Mouse (Mus musculus) kidney, embryonic 14.5 days (tissue): ENCODE measurements around the gene Get4. TPM values are rescaled to one million over a fixed set of nuclear protein-coding genes. Genes with fewer than 3 reads are reported as not detected.

Source experiments
- ATAC-seq: fragments of 200-750 bp; cut with Nextera tagmentation; 2 replicates; pipeline ENCODE4 v1.8.0; 2017; ENCODE audit warnings: moderate number of reproducible peaks, mild to moderate bottlenecking, moderate TSS enrichment, moderate library complexity; ENCODE audit not compliant: low FRiP score, low TSS enrichment
- H3K27ac ChIP-seq: fragments of 300-500 bp; sonication (generic); 2 replicates; pipeline ENCODE4 v1.5.1; 2014; ENCODE audit warnings: low read depth, mild to moderate bottlenecking, low read length, moderate library complexity, mixed read lengths
- H3K27me3 ChIP-seq: fragments of 300-500 bp; sonication (generic); 2 replicates; pipeline ENCODE4 v1.6.1; 2014; ENCODE audit warnings: mild to moderate bottlenecking, low read length; ENCODE audit not compliant: control insufficient read depth, insufficient read depth
- H3K36me3 ChIP-seq: fragments of 300-500 bp; sonication (generic); 2 replicates; pipeline ENCODE4 v1.6.1; 2014; ENCODE audit warnings: low read length, mixed read lengths; ENCODE audit not compliant: control insufficient read depth, insufficient read depth
- H3K4me1 ChIP-seq: fragments of 300-500 bp; sonication (generic); 2 replicates; pipeline ENCODE4 v1.6.1; 2014; ENCODE audit warnings: low read length, mixed read lengths; ENCODE audit not compliant: control insufficient read depth, insufficient read depth
- H3K4me2 ChIP-seq: fragments of 300-500 bp; sonication (generic); replicated peaks from 2 replicates; pipeline ENCODE4 v1.6.1; 2014; ENCODE audit warnings: low read depth, mild to moderate bottlenecking, low read length
- H3K4me3 ChIP-seq: fragments of 300-500 bp; sonication (generic); 2 replicates; pipeline ENCODE4 v1.5.1; 2014; ENCODE audit warnings: mild to moderate bottlenecking, low read length
- H3K9ac ChIP-seq: fragments of 300-500 bp; sonication (generic); 2 replicates; pipeline ENCODE4 v1.6.1; 2014; ENCODE audit warnings: low read depth, mild to moderate bottlenecking, low read length, moderate library complexity
- H3K9me3 ChIP-seq: fragments of 300-500 bp; sonication (generic); 2 replicates; pipeline ENCODE4 v1.6.1; 2016; ENCODE audit warnings: low read length; ENCODE audit not compliant: control insufficient read depth
- WGBS: fragments of 180-500 bp; shearing (Covaris S2); extraction: QIAGEN DNeasy Blood & Tissue Kit; methylation state at CpG from one replicate; pipeline ENCODE4 v1.1.7; 2014; 5-methylcytosine and 5-hydroxymethylcytosine counted together
- polyA plus RNA-seq: library from polyadenylated mRNA; unstranded; fragments of >200 nt; fragmentation: Nextera tagmentation; extraction: Ambion mirVana; gene quantifications from 2 replicates; pipeline ENCODE4 v1.2.1, GENCODE M21; 2014

The Get4 gene
- polyA plus RNA-seq, 1 experiment from 2014 or later: 156 TPM

DNA sequence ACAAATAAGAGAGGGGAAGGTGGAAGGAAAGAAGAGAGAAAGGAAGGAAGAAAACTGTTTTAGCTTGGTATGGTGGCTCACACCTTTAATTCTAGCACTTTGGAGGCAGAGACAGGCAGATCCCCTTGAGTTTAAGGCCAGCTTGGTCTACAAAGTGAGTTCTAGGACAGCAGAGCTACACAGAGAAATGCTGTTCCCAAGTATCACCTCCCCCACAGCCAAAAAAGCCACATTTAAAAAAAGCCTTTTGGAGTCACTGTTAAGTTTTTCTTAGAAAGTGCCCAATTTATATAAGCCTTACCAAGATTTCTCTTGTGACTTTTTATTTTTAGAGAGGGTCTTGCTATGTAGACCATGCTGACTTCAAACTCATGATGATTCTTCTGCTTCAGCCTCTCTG, 37.8 kb upstream of the Get4 start:
- ATAC-seq: no peak
- Histone ChIP-seq H3K4me2 (no peak overlapping the region), H3K4me1 (no peaks in the 10 kb centered on the region), H3K9me3 (no peaks in the 10 kb centered on the region), H3K4me3 (no peak overlapping the region), H3K27me3 (no peaks in the 10 kb centered on the region), H3K36me3 (peaks cover 24% of the 10 kb centered on the region), H3K27ac (no peak overlapping the region), H3K9ac (no peak overlapping the region)

DNA sequence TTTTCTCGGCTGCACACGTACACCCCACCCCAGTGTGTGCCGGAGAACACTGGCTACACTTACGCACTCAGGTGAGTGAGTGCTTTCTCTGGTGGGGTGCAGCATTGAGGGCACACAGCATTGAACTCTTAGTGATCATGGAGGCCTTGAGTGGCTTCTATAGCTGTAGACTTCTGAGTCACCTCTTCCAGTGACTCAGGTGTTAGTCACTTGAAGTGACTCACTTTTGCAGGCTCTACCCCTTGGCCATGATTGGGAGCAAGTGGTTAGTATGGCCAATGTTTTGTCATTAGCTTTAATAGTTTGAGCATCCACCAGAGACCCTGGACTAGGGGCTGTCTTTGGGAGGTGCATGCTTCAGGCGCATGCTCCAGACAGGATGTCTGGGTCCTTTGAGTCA, 36.9 kb upstream of the Get4 start:
- Histone ChIP-seq H3K36me3 (peaks cover 20% of the 10 kb centered on the region), H3K4me2 (no peak overlapping the region)
- no peak for ATAC-seq

DNA sequence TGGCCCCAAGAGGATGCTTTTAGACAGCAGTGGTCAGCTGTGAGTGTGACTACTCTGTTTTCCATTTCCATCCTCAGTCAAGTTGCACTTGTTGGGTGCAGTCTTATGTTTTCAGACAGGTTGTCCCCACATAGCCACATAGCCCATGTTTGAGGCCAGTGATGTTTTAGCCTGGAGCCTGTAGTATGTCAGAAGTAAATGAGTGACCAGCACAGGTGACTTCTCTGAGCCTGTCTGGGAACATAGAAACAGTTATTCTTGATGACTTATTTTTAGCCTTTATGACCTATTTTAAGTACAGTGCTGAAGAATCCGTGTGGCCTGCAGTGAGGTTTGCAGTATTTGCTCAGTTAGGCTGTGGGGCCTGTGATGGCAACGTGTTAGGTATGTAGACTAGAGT, 36.0 kb upstream of the Get4 start:
- Histone ChIP-seq H3K4me2 (no peak overlapping the region), H3K9ac (no peak overlapping the region), H3K4me1 (no peaks in the 10 kb centered on the region), H3K4me3 (no peak overlapping the region), H3K9me3 (no peaks in the 10 kb centered on the region), H3K36me3 (peaks cover 17% of the 10 kb centered on the region), H3K27ac (no peak overlapping the region), H3K27me3 (no peaks in the 10 kb centered on the region)
- no peak for ATAC-seq
- 87% methylated on average over 2 of the region's 2 CpGs for WGBS

More for the DNA sequence above, 36.9 kb upstream of the Get4 start:
- no peaks in the 10 kb centered on the region for H3K27me3 ChIP-seq
- H3K9me3 ChIP-seq: no peaks in the 10 kb centered on the region
- H3K4me3 ChIP-seq: no peak overlapping the region
- no peak overlapping the region for H3K9ac ChIP-seq
- 94% methylated on average over 5 of the region's 5 CpGs for WGBS
- no peaks in the 10 kb centered on the region for H3K4me1 ChIP-seq
- no peak overlapping the region for H3K27ac ChIP-seq

DNA sequence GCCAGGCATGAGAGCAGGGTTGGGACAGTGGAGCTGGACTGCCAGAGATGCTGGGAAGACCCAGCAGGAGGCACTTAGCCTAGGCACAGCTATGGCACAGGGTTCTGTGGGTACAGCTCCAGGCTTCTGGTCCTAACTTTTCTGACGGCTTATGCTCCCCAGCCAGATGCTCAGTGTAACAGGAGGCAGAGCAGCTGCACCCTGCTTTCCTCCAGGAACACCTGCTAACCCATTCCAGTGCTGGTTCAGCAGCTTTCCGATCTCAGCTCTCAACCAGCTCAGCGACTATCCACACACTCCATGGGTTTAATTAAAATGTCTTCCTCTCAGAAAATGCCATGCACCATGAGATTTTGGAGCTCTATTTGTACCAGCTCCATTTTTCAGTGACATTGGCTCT, 35.4 kb upstream of the Get4 start:
- no peak for ATAC-seq
- H3K27ac ChIP-seq: no peak overlapping the region
- no peaks in the 10 kb centered on the region for H3K4me1 ChIP-seq
- no peak overlapping the region for H3K9ac ChIP-seq
- 84% methylated on average over 3 of the region's 3 CpGs for WGBS
- no peaks in the 10 kb centered on the region for H3K9me3 ChIP-seq
- H3K4me3 ChIP-seq: no peak overlapping the region
- no peak overlapping the region for H3K4me2 ChIP-seq
- peaks cover 24% of the 10 kb centered on the region for H3K36me3 ChIP-seq
- no peaks in the 10 kb centered on the region for H3K27me3 ChIP-seq

DNA sequence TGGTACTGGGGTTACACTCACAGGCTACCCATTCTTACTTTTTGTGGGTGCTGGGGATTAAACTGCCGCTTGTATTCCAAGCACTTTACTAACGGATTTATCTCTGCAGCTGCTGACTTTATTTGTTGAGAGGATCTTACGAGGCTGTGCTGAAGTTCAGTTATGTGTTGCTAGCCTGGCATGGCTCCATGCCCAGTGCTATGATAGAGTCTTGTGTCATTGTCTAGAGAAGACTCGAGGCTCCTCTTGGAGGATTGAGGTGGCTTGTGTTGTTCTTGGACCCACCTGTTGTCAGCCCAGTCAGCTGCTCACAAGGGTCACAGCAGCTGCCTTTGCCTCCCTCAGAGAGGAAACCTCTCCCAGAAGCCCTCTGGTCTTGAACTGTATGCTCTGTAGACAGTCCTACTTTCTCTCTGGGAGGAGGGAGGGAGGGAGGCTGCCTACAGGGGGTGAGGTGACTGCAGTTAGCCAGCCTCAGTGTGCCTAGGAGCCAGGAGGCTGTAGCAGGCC, 32.1 kb upstream of the Get4 start:
- ATAC-seq: no peak
- Histone ChIP-seq H3K4me1 (no peaks in the 10 kb centered on the region), H3K4me2 (no peak overlapping the region), H3K36me3 (peaks cover 47% of the 10 kb centered on the region), H3K9me3 (no peaks in the 10 kb centered on the region), H3K4me3 (no peak overlapping the region), H3K27ac (no peak overlapping the region), H3K9ac (no peak overlapping the region), H3K27me3 (no peaks in the 10 kb centered on the region)
- 94% methylated on average over 4 of the region's 4 CpGs for WGBS

DNA sequence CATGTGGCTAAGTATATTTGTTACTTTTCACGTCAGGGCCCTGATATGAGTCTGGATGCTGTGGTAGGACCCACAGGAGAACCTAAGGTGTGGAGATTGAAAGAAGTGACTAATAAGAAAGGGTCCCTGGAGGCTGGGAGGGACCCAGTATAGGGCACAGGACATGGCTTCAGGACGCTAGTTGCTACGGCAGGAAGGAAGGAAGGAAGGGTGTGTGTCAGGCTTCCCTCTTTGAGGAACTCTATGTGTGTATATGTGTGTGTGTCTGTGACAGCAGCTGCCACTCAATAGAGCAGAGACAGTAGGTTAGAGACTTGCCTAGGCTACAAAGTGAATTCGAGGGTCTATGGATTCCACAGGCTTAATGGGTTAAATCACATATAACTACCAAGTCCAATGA, 31.5 kb upstream of the Get4 start:
- 81% methylated on average over 4 of the region's 4 CpGs for WGBS
- Histone ChIP-seq H3K4me1 (no peaks in the 10 kb centered on the region), H3K27ac (no peak overlapping the region), H3K4me3 (no peak overlapping the region), H3K27me3 (no peaks in the 10 kb centered on the region), H3K4me2 (no peak overlapping the region), H3K9me3 (no peaks in the 10 kb centered on the region), H3K36me3 (peaks cover 52% of the 10 kb centered on the region), H3K9ac (no peak overlapping the region)
- ATAC-seq: no peak

DNA sequence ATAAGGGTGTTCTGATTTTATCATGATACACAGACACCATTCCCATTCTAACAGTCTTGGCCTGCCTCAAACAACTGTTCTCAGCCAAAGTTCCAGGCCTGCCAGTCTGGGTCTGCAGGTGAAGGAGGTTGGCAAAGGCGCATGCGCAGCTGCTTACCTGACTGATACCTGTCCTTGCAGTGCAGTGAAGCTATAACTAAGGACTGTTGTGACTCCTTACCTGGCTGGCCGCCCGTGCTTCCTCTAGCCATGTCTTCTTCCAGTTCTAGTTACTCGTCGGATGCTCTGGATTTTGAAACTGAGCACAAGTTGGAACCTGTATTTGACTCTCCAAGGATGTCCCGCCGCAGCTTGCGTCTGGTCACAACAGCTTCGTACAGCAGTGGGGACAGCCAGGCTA, 28.8 kb upstream of the Get4 start:
- no peak for ATAC-seq
- Histone ChIP-seq H3K9me3 (no peaks in the 10 kb centered on the region), H3K27ac (no peak overlapping the region), H3K4me3 (no peak overlapping the region), H3K4me1 (no peaks in the 10 kb centered on the region), H3K4me2 (no peak overlapping the region), H3K9ac (no peak overlapping the region), H3K27me3 (no peaks in the 10 kb centered on the region), H3K36me3 (peaks cover 65% of the 10 kb centered on the region)
- 95% methylated on average over 10 of the region's 10 CpGs for WGBS

DNA sequence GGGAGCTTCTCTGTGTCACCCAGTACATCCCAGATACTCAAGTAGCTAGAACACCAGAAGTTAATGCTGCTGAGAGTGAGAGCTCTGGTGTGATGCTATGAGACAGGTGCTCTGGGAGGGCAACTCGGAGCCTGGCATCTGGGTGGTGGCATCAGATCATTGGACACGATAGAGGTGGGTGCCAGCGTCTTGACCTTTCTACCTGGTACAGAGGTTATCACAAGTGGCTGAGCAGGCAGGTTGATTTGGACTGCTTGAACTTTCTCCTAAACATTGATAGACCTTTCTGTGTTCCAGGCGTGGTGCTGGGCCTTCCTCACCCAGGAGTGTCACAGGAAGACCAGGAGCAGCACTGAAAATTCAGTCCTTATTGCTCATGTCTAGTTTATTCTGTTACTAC, 24.9 kb upstream of the Get4 start:
- no peak overlapping the region for H3K4me2 ChIP-seq
- H3K27ac ChIP-seq: no peak overlapping the region
- H3K27me3 ChIP-seq: no peaks in the 10 kb centered on the region
- peaks cover 81% of the 10 kb centered on the region for H3K36me3 ChIP-seq
- H3K4me3 ChIP-seq: no peak overlapping the region
- no peak overlapping the region for H3K9ac ChIP-seq
- H3K4me1 ChIP-seq: no peaks in the 10 kb centered on the region
- ATAC-seq: no peak
- no peaks in the 10 kb centered on the region for H3K9me3 ChIP-seq
- WGBS: 90% methylated on average over 4 of the region's 4 CpGs

DNA sequence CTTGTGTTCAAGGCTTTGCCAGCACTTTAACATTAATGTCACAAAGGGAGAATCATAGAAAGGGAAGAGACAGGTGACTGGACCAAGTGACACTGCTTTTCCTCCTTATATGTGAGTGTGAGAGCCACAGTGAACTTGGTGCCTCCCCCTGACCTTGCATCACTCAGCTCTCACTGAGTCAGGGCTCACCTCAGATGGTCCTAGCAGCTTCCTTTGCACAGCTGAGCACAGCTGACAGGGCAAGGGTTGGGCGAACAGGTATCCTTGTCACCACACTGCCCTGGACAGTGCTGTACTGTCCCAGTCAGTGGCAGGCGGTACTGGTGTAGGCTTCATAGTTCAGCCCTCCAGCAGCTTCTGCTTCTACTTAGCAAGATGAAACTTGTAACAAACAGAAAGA, 24.5 kb upstream of the Get4 start:
- whole genome bisulfite sequencing: 96% methylated on average over 2 of the region's 2 CpGs

DNA sequence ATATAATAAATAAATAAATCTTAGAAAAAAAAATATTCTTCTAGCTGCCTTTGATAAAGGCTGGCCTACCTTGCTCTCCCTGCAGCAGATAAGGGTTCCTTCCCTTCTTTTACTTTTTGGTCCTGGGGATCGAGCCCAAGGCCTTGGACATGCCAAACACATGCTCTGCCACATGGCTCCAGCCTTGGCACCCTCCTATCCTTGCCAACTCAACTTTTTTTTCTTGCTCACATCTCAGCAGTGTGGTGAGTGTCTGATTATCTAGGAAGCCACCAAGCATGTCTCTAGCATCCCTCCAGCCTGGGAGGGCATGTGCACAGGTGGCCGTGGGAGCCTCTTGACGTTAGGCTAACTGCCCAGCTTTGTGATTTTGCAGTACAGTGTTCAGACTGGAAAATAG, 23.8 kb upstream of the Get4 start:
- no peaks in the 10 kb centered on the region for H3K9me3 ChIP-seq
- no peak overlapping the region for H3K4me2 ChIP-seq
- ATAC-seq: no peak
- 92% methylated on average over 3 of the region's 3 CpGs for WGBS
- H3K27ac ChIP-seq: no peak overlapping the region
- no peak overlapping the region for H3K9ac ChIP-seq
- H3K36me3 ChIP-seq: peaks cover 72% of the 10 kb centered on the region
- no peaks in the 10 kb centered on the region for H3K4me1 ChIP-seq
- no peak overlapping the region for H3K4me3 ChIP-seq
- H3K27me3 ChIP-seq: no peaks in the 10 kb centered on the region

More for the DNA sequence above, 24.5 kb upstream of the Get4 start:
- peaks cover 78% of the 10 kb centered on the region for H3K36me3 ChIP-seq
- no peaks in the 10 kb centered on the region for H3K4me1 ChIP-seq
- no peaks in the 10 kb centered on the region for H3K9me3 ChIP-seq
- no peak for ATAC-seq
- H3K9ac ChIP-seq: no peak overlapping the region
- H3K4me2 ChIP-seq: no peak overlapping the region
- no peak overlapping the region for H3K27ac ChIP-seq
- H3K27me3 ChIP-seq: no peaks in the 10 kb centered on the region
- H3K4me3 ChIP-seq: no peak overlapping the region
